Mouse (Mus musculus) limb, embryonic 11.5 days (tissue): ENCODE measurements around the gene Relb. TPM values are rescaled to one million over a fixed set of nuclear protein-coding genes. Genes with fewer than 3 reads are reported as not detected.

ENCODE experiments used
- polyA plus RNA-seq: library from polyadenylated mRNA; unstranded; fragments of >200 nt; fragmentation: Nextera tagmentation; extraction: Ambion mirVana; gene quantifications from 2 replicates; pipeline ENCODE4 v1.2.1, GENCODE M21; 2014

Relb gene
- polyA plus RNA-seq, 1 experiment from 2014 or later, result 5.3 TPM

Other genes starting within 250 kb of the Relb start
- 11.8 and 13.5 TPM in 2 replicates for gene Ercc2, start 247.4 kb downstream of the Relb start, polyA plus RNA-seq
- gene Klc3, start 225.3 kb downstream of the Relb start, polyA plus RNA-seq, result 2.7 and 3.5 TPM in 2 replicates
- gene Ckm, start 224.7 kb downstream of the Relb start, polyA plus RNA-seq, result 3.8 and 5.2 TPM in 2 replicates
- 10.0 and 10.8 TPM in 2 replicates for gene Mark4, start 170.6 kb downstream of the Relb start, polyA plus RNA-seq
- gene Exoc3l2, start 166.1 kb downstream of the Relb start, polyA plus RNA-seq, result 1.8 and 2.2 TPM in 2 replicates
- gene Bloc1s3, start 121.1 kb downstream of the Relb start, polyA plus RNA-seq, result 2.3 and 2.7 TPM in 2 replicates
- gene Trappc6a, start 121.0 kb downstream of the Relb start, polyA plus RNA-seq, result 73.3 and 82.3 TPM in 2 replicates
- 0.12 and 0.16 TPM in 2 replicates for gene Nkpd1, start 111.6 kb downstream of the Relb start, polyA plus RNA-seq
- gene Ppp1r37, start 66.4 kb downstream of the Relb start, polyA plus RNA-seq, result 3.9 and 5.5 TPM in 2 replicates
- gene Zfp296, start 52.2 kb downstream of the Relb start, polyA plus RNA-seq, result 0.21 and 0.52 TPM in 2 replicates
- 183 and 185 TPM in 2 replicates for gene Gemin7, start 51.8 kb downstream of the Relb start, polyA plus RNA-seq
- 55.9 and 61.5 TPM in 2 replicates for gene Clasrp, start 25.0 kb downstream of the Relb start, polyA plus RNA-seq
- gene Clptm1, start 35.6 kb upstream of the Relb start, polyA plus RNA-seq, result 91.6 and 97.3 TPM in 2 replicates
- 0.44 and 0.77 TPM in 2 replicates for gene Apoc2, start 48.5 kb upstream of the Relb start, polyA plus RNA-seq
- not detected in 2 replicates for gene Gm44805, start 52.0 kb upstream of the Relb start, polyA plus RNA-seq
- not detected in 2 replicates for gene Apoc4, start 52.0 kb upstream of the Relb start, polyA plus RNA-seq
- gene Apoc1, start 63.2 kb upstream of the Relb start, polyA plus RNA-seq, result 4.5 and 5.0 TPM in 2 replicates
- gene Apoe, start 69.8 kb upstream of the Relb start, polyA plus RNA-seq, result 83.0 and 83.4 TPM in 2 replicates
- gene Tomm40, start 86.0 kb upstream of the Relb start, polyA plus RNA-seq, result 154 and 163 TPM in 2 replicates
- gene Nectin2, start 121.0 kb upstream of the Relb start, polyA plus RNA-seq, result 59.3 and 63.2 TPM in 2 replicates
- gene Bcam, start 141.6 kb upstream of the Relb start, polyA plus RNA-seq, result 43.0 and 44.1 TPM in 2 replicates
- gene Cblc, start 167.4 kb upstream of the Relb start, polyA plus RNA-seq, result 0.75 and 1.3 TPM in 2 replicates
- 0.71 and 1.2 TPM in 2 replicates for gene Bcl3, start 193.3 kb upstream of the Relb start, polyA plus RNA-seq
- not detected in 2 replicates for gene Gm19345, start 222.6 kb upstream of the Relb start, polyA plus RNA-seq
- gene Ceacam16, start 231.9 kb upstream of the Relb start, polyA plus RNA-seq, result not detected in 2 replicates